Mouse (Mus musculus): ENCODE measurements around the gene Gm49450. TPM values are rescaled to one million over a fixed set of nuclear protein-coding genes. Genes with fewer than 3 reads are reported as not detected.
A peak's percentile ranks its signal among the peaks of the same experiment; 100 is the strongest.
"Not testable (repeated sequence)": the region's sequence is repeated elsewhere in the genome, so short reads cannot be mapped to it uniquely, and the experiment has no call there.

Gm49450 gene
- polyA plus RNA-seq, 1 experiment from 2014 or later: not detected

- Histone ChIP-seq H3K4me3 (ENCODE audit: low read depth, low read length) (peak overlapping the region; percentile 76), H3K9me3 (ENCODE audit: control insufficient read depth, low read length) (no peaks in the 10 kb centered on the region), H3K27ac (ENCODE audit: low read depth, low read length) (peak overlapping the region; percentile 98), H3K27me3 (ENCODE audit: control insufficient read depth, insufficient read depth, low read length) (no peaks in the 10 kb centered on the region), H3K4me2 (ENCODE audit: low read depth) (peak overlapping the region; percentile 52), H3K9ac (ENCODE audit: low read length) (peak overlapping the region; percentile 99), H3K36me3 (ENCODE audit: control insufficient read depth, insufficient read depth, low read length) (no peaks in the 10 kb centered on the region), H3K4me1 (ENCODE audit: control insufficient read depth, insufficient read depth, low read length) (0 out of 2 replicates have a peak, but pooled peaks cover 9% of the 10 kb centered on the region)
- DNase-seq (ENCODE audit: low spot score) (peak; percentile 60), ATAC-seq (ENCODE audit: insufficient read depth, low FRiP score, low TSS enrichment) (no peak)
- 24% methylated on average over 5 of the region's 5 CpGs for WGBS
Observed at GRCm38 (mm10) chr15:98952063-98952455, 1.3 kb downstream of the Gm49450 start.

GRCm38 (mm10) chr15:98951122-98952062 lies 2.0 kb downstream of the Gm49450 start:
- H3K36me3 ChIP-seq (ENCODE audit: control insufficient read depth, insufficient read depth, low read length); ATAC-seq (ENCODE audit: insufficient read depth, low FRiP score, low TSS enrichment); H3K4me1 ChIP-seq (ENCODE audit: control insufficient read depth, insufficient read depth, low read length); DNase-seq (ENCODE audit: low spot score); H3K9me3 ChIP-seq (ENCODE audit: control insufficient read depth, low read length); H3K27me3 ChIP-seq (ENCODE audit: control insufficient read depth, insufficient read depth, low read length): not testable (repeated sequence)
- WGBS: 86% methylated on average over 11 of the region's 15 CpGs
- peak overlapping the region; percentile 99 for H3K9ac ChIP-seq (ENCODE audit: low read length)
- H3K27ac ChIP-seq (ENCODE audit: low read depth, low read length): peak overlapping the region; percentile 98
- peak overlapping the region; percentile 52 for H3K4me2 ChIP-seq (ENCODE audit: low read depth)
- H3K4me3 ChIP-seq (ENCODE audit: low read depth, low read length): peak overlapping the region; percentile 76

GRCm38 (mm10) chr15:98949607-98949892 lies 3.8 kb downstream of the Gm49450 start:
- Histone ChIP-seq H3K4me2 (ENCODE audit: low read depth) (peak overlapping the region; percentile 27), H3K36me3 (ENCODE audit: control insufficient read depth, insufficient read depth, low read length) (no peaks in the 10 kb centered on the region), H3K9ac (ENCODE audit: low read length) (peak overlapping the region; percentile 38), H3K27ac (ENCODE audit: low read depth, low read length) (no peak overlapping the region; the same call in 1 of the 2 replicates), H3K27me3 (ENCODE audit: control insufficient read depth, insufficient read depth, low read length) (no peaks in the 10 kb centered on the region), H3K4me3 (ENCODE audit: low read depth, low read length) (0 out of 2 replicates have a peak overlapping the region, but pooled peaks have one; percentile 9), H3K4me1 (ENCODE audit: control insufficient read depth, insufficient read depth, low read length) (no peaks in the 10 kb centered on the region), H3K9me3 (ENCODE audit: control insufficient read depth, low read length) (no peaks in the 10 kb centered on the region)
- 0 out of 2 replicates have a peak, but pooled peaks have one; percentile 10 for ATAC-seq (ENCODE audit: insufficient read depth, low FRiP score, low TSS enrichment)
- 63% methylated on average over 3 of the region's 3 CpGs for WGBS
- DNase-seq (ENCODE audit: low spot score): peak; percentile 48

- H3K9me3 ChIP-seq (ENCODE audit: control insufficient read depth, low read length): no peaks in the 10 kb centered on the region
- no peak overlapping the region; the same call in 1 of the 2 replicates for H3K27ac ChIP-seq (ENCODE audit: low read depth, low read length)
- 74% methylated on average over 6 of the region's 6 CpGs for WGBS
- H3K4me3 ChIP-seq (ENCODE audit: low read depth, low read length): 0 out of 2 replicates have a peak overlapping the region, but pooled peaks have one; percentile 9
- ATAC-seq (ENCODE audit: insufficient read depth, low FRiP score, low TSS enrichment) (peak; percentile 13; the same call in 1 of the 2 replicates), DNase-seq (ENCODE audit: low spot score) (peak; percentile 38)
- H3K4me2 ChIP-seq (ENCODE audit: low read depth): peak overlapping the region; percentile 27
- no peaks in the 10 kb centered on the region for H3K4me1 ChIP-seq (ENCODE audit: control insufficient read depth, insufficient read depth, low read length)
- H3K36me3 ChIP-seq (ENCODE audit: control insufficient read depth, insufficient read depth, low read length): no peaks in the 10 kb centered on the region
- H3K27me3 ChIP-seq (ENCODE audit: control insufficient read depth, insufficient read depth, low read length): no peaks in the 10 kb centered on the region
- H3K9ac ChIP-seq (ENCODE audit: low read length): peak overlapping the region; percentile 38; the same call in 1 of the 2 replicates
Observed at GRCm38 (mm10) chr15:98948857-98949606, 4.3 kb downstream of the Gm49450 start.

GRCm38 (mm10) chr15:98948382-98948781 lies 5.0 kb downstream of the Gm49450 start:
- Histone ChIP-seq H3K9ac (ENCODE audit: low read length) (no peak overlapping the region), H3K9me3 (ENCODE audit: control insufficient read depth, low read length) (no peaks in the 10 kb centered on the region), H3K27ac (ENCODE audit: low read depth, low read length) (no peak overlapping the region), H3K4me1 (ENCODE audit: control insufficient read depth, insufficient read depth, low read length) (no peaks in the 10 kb centered on the region), H3K4me3 (ENCODE audit: low read depth, low read length) (no peak overlapping the region), H3K4me2 (ENCODE audit: low read depth) (no peak overlapping the region), H3K27me3 (ENCODE audit: control insufficient read depth, insufficient read depth, low read length) (no peaks in the 10 kb centered on the region), H3K36me3 (ENCODE audit: control insufficient read depth, insufficient read depth, low read length) (no peaks in the 10 kb centered on the region)
- no peak for ATAC-seq (ENCODE audit: insufficient read depth, low FRiP score, low TSS enrichment)
- no peak for DNase-seq (ENCODE audit: low spot score)

- no peaks in the 10 kb centered on the region for H3K4me1 ChIP-seq (ENCODE audit: control insufficient read depth, insufficient read depth, low read length)
- peak overlapping the region; percentile 29; the same call in 1 of the 2 replicates for H3K27ac ChIP-seq (ENCODE audit: low read depth, low read length)
- H3K36me3 ChIP-seq (ENCODE audit: control insufficient read depth, insufficient read depth, low read length): no peaks in the 10 kb centered on the region
- H3K27me3 ChIP-seq (ENCODE audit: control insufficient read depth, insufficient read depth, low read length): no peaks in the 10 kb centered on the region
- H3K4me3 ChIP-seq (ENCODE audit: low read depth, low read length): no peak overlapping the region
- no peaks in the 10 kb centered on the region for H3K9me3 ChIP-seq (ENCODE audit: control insufficient read depth, low read length)
- 51% methylated on average over 3 of the region's 3 CpGs for WGBS
- no peak overlapping the region for H3K9ac ChIP-seq (ENCODE audit: low read length)
- H3K4me2 ChIP-seq (ENCODE audit: low read depth): no peak overlapping the region
- DNase-seq (ENCODE audit: low spot score) (no peak), ATAC-seq (ENCODE audit: insufficient read depth, low FRiP score, low TSS enrichment) (no peak)
Observed at GRCm38 (mm10) chr15:98947884-98948283, 5.5 kb downstream of the Gm49450 start.

- no peak for ATAC-seq (ENCODE audit: insufficient read depth, low FRiP score, low TSS enrichment)
- 76% methylated on average over 4 of the region's 4 CpGs for WGBS
- Histone ChIP-seq H3K36me3 (ENCODE audit: control insufficient read depth, insufficient read depth, low read length) (no peaks in the 10 kb centered on the region), H3K4me3 (ENCODE audit: low read depth, low read length) (no peak overlapping the region), H3K4me2 (ENCODE audit: low read depth) (no peak overlapping the region), H3K27ac (ENCODE audit: low read depth, low read length) (no peak overlapping the region), H3K9me3 (ENCODE audit: control insufficient read depth, low read length) (no peaks in the 10 kb centered on the region), H3K4me1 (ENCODE audit: control insufficient read depth, insufficient read depth, low read length) (no peaks in the 10 kb centered on the region), H3K9ac (ENCODE audit: low read length) (no peak overlapping the region), H3K27me3 (ENCODE audit: control insufficient read depth, insufficient read depth, low read length) (no peaks in the 10 kb centered on the region)
- no peak for DNase-seq (ENCODE audit: low spot score)
Observed at GRCm38 (mm10) chr15:98943133-98943532, 10.2 kb downstream of the Gm49450 start.

- no peaks in the 10 kb centered on the region for H3K36me3 ChIP-seq (ENCODE audit: control insufficient read depth, insufficient read depth, low read length)
- WGBS: 84% methylated on average over 4 of the region's 4 CpGs
- no peaks in the 10 kb centered on the region for H3K9me3 ChIP-seq (ENCODE audit: control insufficient read depth, low read length)
- DNase-seq (ENCODE audit: low spot score) (no peak), ATAC-seq (ENCODE audit: insufficient read depth, low FRiP score, low TSS enrichment) (no peak)
- no peaks in the 10 kb centered on the region for H3K27me3 ChIP-seq (ENCODE audit: control insufficient read depth, insufficient read depth, low read length)
- H3K4me3 ChIP-seq (ENCODE audit: low read depth, low read length): no peak overlapping the region
- no peak overlapping the region for H3K9ac ChIP-seq (ENCODE audit: low read length)
- no peak overlapping the region for H3K4me2 ChIP-seq (ENCODE audit: low read depth)
- H3K27ac ChIP-seq (ENCODE audit: low read depth, low read length): no peak overlapping the region
- H3K4me1 ChIP-seq (ENCODE audit: control insufficient read depth, insufficient read depth, low read length): no peaks in the 10 kb centered on the region
Observed at GRCm38 (mm10) chr15:98942081-98942480, 11.3 kb downstream of the Gm49450 start.
